13 mouse cellular contexts compared by ENCODE assay signal in genomic region chr13:57232906-57233305, GRCm38 (mm10).
"Had no signal": no experiment of that assay in that cellular context is flagged by ENCODE, and none has a peak within 500 bp of the region (broad histone marks: within the 10 kb centered on the region; RNA-seq: fewer than 3 reads in every experiment).

No protein-coding gene starts in this region.

- H3K4me1 ChIP-seq: megakaryocyte, embryonic 14.5 days; neural tube, embryonic 12.5 days had no signal

- H3K9me3 ChIP-seq: lung, embryonic 15.5 days; midbrain, embryonic 13.5 days; midbrain, embryonic 15.5 days; neural tube, embryonic 12.5 days had no signal

- H3K4me3 ChIP-seq: lung, embryonic 15.5 days; megakaryocyte, embryonic 14.5 days; midbrain, embryonic 13.5 days; midbrain, embryonic 15.5 days; neural tube, embryonic 12.5 days had no signal

- H3K36me3 ChIP-seq: lung, embryonic 15.5 days; midbrain, embryonic 13.5 days; midbrain, embryonic 15.5 days; neural tube, embryonic 12.5 days had no signal

- H3K9ac ChIP-seq: lung, embryonic 15.5 days; midbrain, embryonic 13.5 days; midbrain, embryonic 15.5 days; neural tube, embryonic 12.5 days had no signal

- DNase-seq: lung, adult 2 months; lung, postnatal 14 days; lung, postnatal 36 days; right cerebral cortex, postnatal 14 days; thymus, adult 18-20 months; thymus, postnatal 14 days; thymus, postnatal 36 days had no signal

- H3K27ac ChIP-seq: lung, embryonic 15.5 days; macrophage; midbrain, embryonic 13.5 days; midbrain, embryonic 15.5 days; neural tube, embryonic 12.5 days had no signal
